Mouse (Mus musculus): ENCODE data around the gene Dpm3.

- no peak for TF ChIP-seq CTCF (IDR thresholded peaks at IDR 0.05; ENCODE audit: low read depth)
- no peak for TF ChIP-seq EP300 (IDR thresholded peaks at IDR 0.05; ENCODE audit: low read depth)
Observed at GRCm38 (mm10) chr3:89213803-89214530, 45.2 kb upstream of the Dpm3 start.

All from liver, postnatal 0 days (tissue).